Mouse (Mus musculus): ENCODE measurements around the gene Slc25a30.

Slc25a30 gene

GRCm38 (mm10) chr14:75749123-75749522, 37.7 kb downstream of the Slc25a30 start:
- DNase-seq (ENCODE audit: low read depth, low spot score), result no peak

GRCm38 (mm10) chr14:75747960-75748359, 38.9 kb downstream of the Slc25a30 start:
- no peak for DNase-seq (ENCODE audit: low read depth, low spot score)

- no peak for DNase-seq (ENCODE audit: low read depth, low spot score)
These were observed 44.9 kb downstream of the Slc25a30 start for GRCm38 (mm10) chr14:75741904-75742303.

- DNase-seq (ENCODE audit: low read depth, low spot score), result no peak
These were observed 51.2 kb downstream of the Slc25a30 start for GRCm38 (mm10) chr14:75735597-75735996.

- DNase-seq (ENCODE audit: low read depth, low spot score), result no peak
These were observed 54.2 kb downstream of the Slc25a30 start for GRCm38 (mm10) chr14:75732631-75733030.

GRCm38 (mm10) chr14:75731361-75731760, 55.5 kb downstream of the Slc25a30 start:
- no peak for DNase-seq (ENCODE audit: low read depth, low spot score)

GRCm38 (mm10) chr14:75728111-75728510, 58.7 kb downstream of the Slc25a30 start:
- DNase-seq (ENCODE audit: low read depth, low spot score), result no peak

GRCm38 (mm10) chr14:75727046-75727445, 59.8 kb downstream of the Slc25a30 start:
- DNase-seq (ENCODE audit: low read depth, low spot score), result peak; percentile 44

GRCm38 (mm10) chr14:75722816-75723215, 64.0 kb downstream of the Slc25a30 start:
- no peak for DNase-seq (ENCODE audit: low read depth, low spot score)

GRCm38 (mm10) chr14:75721977-75722563, 64.8 kb downstream of the Slc25a30 start:
- DNase-seq (ENCODE audit: low read depth, low spot score), result peak; percentile 79

GRCm38 (mm10) chr14:75720121-75720520, 66.7 kb downstream of the Slc25a30 start:
- no peak for DNase-seq (ENCODE audit: low read depth, low spot score)

GRCm38 (mm10) chr14:75716410-75716809, 70.4 kb downstream of the Slc25a30 start:
- no peak for DNase-seq (ENCODE audit: low read depth, low spot score)

GRCm38 (mm10) chr14:75713661-75714060, 73.2 kb downstream of the Slc25a30 start:
- DNase-seq (ENCODE audit: low read depth, low spot score), result no peak

- DNase-seq (ENCODE audit: low read depth, low spot score), result no peak
These were observed 74.2 kb downstream of the Slc25a30 start for GRCm38 (mm10) chr14:75712687-75713086.

GRCm38 (mm10) chr14:75711731-75712130, 75.1 kb downstream of the Slc25a30 start:
- DNase-seq (ENCODE audit: low read depth, low spot score), result no peak

Data from R1 (cell line).